ENCODE assay signal across 8 mouse cellular contexts in genomic region chr7:80377471-80377870, GRCm38 (mm10). TPM values are rescaled to one million over a fixed set of nuclear protein-coding genes. Genes with fewer than 3 reads are reported as not detected.
DNase-seq lines count a peak whose midpoint lies in the region; ATAC-seq and TF ChIP-seq lines count a peak whose summit lies in the region.

No protein-coding gene starts in this region.

- H3K4me3 ChIP-seq in layer of hippocampus, adult 2 months: no peak overlapping the region
- no peak overlapping the region for H3K4me3 ChIP-seq in E14TG2a.4 (replicated peaks; ENCODE audit: low read length)

- peaks cover 52% of the 10 kb centered on the region for H3K27me3 ChIP-seq in E14TG2a.4 (ENCODE audit: insufficient read depth, low read length)

- H3K9me3 ChIP-seq in E14TG2a.4 (ENCODE audit: low read length): no peaks in the 10 kb centered on the region

- H3K27ac ChIP-seq in layer of hippocampus, adult 2 months: no peak overlapping the region

- TF ChIP-seq CTCF in layer of hippocampus, adult 2 months (conservative IDR thresholded peaks at IDR 0.05): peak; percentile 94
- TF ChIP-seq CTCF in E14TG2a.4 (conservative IDR thresholded peaks at IDR 0.05; ENCODE audit: low read length): peak; percentile 97

- DNase-seq in layer of hippocampus, adult 2 months (ENCODE audit: low spot score in 2 of 2): peak in 1 of 2 experiments; percentile 70
- DNase-seq in layer of hippocampus, postnatal 36 days: no peak
- DNase-seq in adipocyte (ENCODE audit: low spot score): peak; percentile 51
- DNase-seq in embryo, embryonic 10 days (ENCODE audit: low spot score): peak; percentile 81
- peak; percentile 69 to 83 for DNase-seq in kidney, postnatal 36 days
- no peak for DNase-seq in right cerebral cortex, adult 18-20 months

- H3K36me3 ChIP-seq in E14TG2a.4 (ENCODE audit: insufficient read depth, low read length): no peaks in the 10 kb centered on the region

- H3K4me1 ChIP-seq in E14TG2a.4 (replicated peaks; ENCODE audit: low read depth, low read length): peaks cover 41% of the 10 kb centered on the region

- peak; percentile 55 for ATAC-seq in neutrophil, adult 5-6 weeks (ENCODE audit: extremely low read depth, insufficient number of reproducible peaks, low FRiP score, poor library complexity, severe bottlenecking)

RNA-seq across cellular contexts. Expression of gene Man2a2, which starts 6.3 kb away (rescaled TPM):
- 100 to 1,000 TPM; 169 to 178 TPM for total RNA-seq in layer of hippocampus, adult 2 months (2021)
- total RNA-seq in layer of hippocampus, postnatal 36 days (2021): 100 to 1,000 TPM; 144 to 156 TPM
- total RNA-seq in neutrophil, adult 5-6 weeks (2017): 46.7 and 58.4 TPM in 2 replicates

RNA-seq across cellular contexts. Expression of gene Fes, which starts 10.3 kb away (rescaled TPM):
- 1 to 10 TPM; 5.0 to 5.7 TPM for total RNA-seq in layer of hippocampus, adult 2 months (2021)
- total RNA-seq in layer of hippocampus, postnatal 36 days (2021): 1 to 10 TPM; 5.5 to 7.8 TPM
- 221 and 270 TPM in 2 replicates for total RNA-seq in neutrophil, adult 5-6 weeks (2017)

RNA-seq across cellular contexts. Expression of gene Furin, which starts 27.8 kb away (rescaled TPM):
- 10 to 100 TPM; 39.4 to 40.6 TPM for total RNA-seq in layer of hippocampus, adult 2 months (2021)
- total RNA-seq in layer of hippocampus, postnatal 36 days (2021): 10 to 100 TPM; 39.7 to 45.4 TPM
- total RNA-seq in neutrophil, adult 5-6 weeks (2017): 63.9 and 69.6 TPM in 2 replicates

RNA-seq across cellular contexts. Expression of gene Hddc3, which starts 34.6 kb away (rescaled TPM):
- 10 to 100 TPM; 45.5 to 46.6 TPM for total RNA-seq in layer of hippocampus, adult 2 months (2021)
- 10 to 100 TPM; 42.2 to 45.1 TPM for total RNA-seq in layer of hippocampus, postnatal 36 days (2021)
- total RNA-seq in neutrophil, adult 5-6 weeks (2017): 6.6 and 19.4 TPM in 2 replicates

RNA-seq across cellular contexts. Expression of gene Unc45a, which starts 36.7 kb away (rescaled TPM):
- 10 to 100 TPM; 38.0 to 40.9 TPM for total RNA-seq in layer of hippocampus, adult 2 months (2021)
- 10 to 100 TPM; 38.1 to 39.5 TPM for total RNA-seq in layer of hippocampus, postnatal 36 days (2021)
- 44.4 and 48.0 TPM in 2 replicates for total RNA-seq in neutrophil, adult 5-6 weeks (2017)

Comparison
In these comparisons a context has a peak if more than half of its experiments do, and no peak if none do; other contexts are left out.
1. DNase-seq: peak in adipocyte (single experiment), embryo, embryonic 10 days (single experiment) and kidney, postnatal 36 days (2 of 2); none in layer of hippocampus, postnatal 36 days (0 of 2) and right cerebral cortex, adult 18-20 months (single experiment).
2. RNA of gene Fes, which starts 10.3 kb away (total RNA-seq): 221 to 270 TPM in neutrophil, adult 5-6 weeks; 5.5 to 7.8 TPM in layer of hippocampus, postnatal 36 days and 5.0 to 5.7 TPM in layer of hippocampus, adult 2 months; every median in the first group is over 10 times any median in the second.